Mouse (Mus musculus): ENCODE measurements at regions not wholly inside any gene's neighbourhood (a gene's known extent, or its start where the extent isn't known, plus 50 kb on each side); places are given as distances from the start of the nearest gene placed in this dataset.

DNA sequence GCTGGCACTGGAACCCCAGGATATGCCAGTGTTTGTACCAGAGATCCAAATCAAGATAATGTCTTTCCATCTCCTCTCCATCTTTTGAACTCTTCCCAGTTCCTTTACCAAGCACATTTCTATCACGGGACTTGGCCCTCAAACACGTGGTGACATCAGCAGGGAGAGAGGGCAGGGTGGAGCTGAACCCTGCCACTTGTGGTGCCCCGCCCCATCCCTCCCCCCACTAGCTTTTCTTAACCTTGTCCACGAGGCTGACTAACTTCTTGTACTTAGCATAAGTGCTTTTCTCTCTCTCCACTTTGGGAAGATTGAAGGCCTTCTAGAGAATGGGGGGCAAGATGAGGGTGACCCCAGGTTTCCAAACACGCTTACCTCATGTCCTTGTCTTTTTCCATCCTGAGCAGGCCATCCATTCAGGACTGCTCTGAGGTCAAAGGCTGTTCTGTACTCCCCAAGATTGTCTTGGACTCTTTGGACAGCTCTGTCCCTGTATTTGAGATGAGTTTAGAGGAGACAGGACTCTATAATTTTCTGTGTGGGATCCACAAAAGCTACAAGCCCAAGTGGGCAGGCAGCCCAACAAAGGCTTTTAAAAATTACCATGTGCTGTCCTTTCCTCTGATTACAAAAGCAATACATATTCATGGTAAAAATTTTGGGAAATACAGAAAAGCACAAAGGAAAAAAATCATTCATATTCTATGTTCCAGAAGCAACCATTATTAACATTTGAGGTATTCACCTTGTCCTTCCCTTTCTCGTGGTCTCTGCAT, 192.7 kb upstream of the 4931429L15Rik start:
- no peak for DNase-seq

DNA sequence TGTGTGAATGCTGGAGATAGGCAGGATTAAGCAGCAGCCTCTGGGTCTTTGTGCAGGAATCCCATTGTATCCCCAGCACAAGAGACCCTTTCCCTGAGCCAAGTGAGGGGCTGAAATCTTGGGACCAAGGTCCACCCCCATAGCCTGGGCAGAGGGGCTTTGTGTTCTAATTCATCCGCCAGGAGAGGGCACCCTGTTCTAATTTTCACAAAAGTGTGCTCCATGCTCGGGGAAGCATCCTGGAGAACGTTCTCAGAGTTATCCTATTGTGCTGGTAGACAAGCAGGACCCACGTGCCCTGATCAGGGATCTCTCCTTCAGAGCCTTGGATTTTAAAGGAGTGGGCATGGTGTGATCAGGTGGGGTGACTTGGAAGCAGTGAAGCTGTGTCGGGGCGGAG, 191.5 kb upstream of the 4931429L15Rik start:
- DNase-seq, result peak in 1 of 2 experiments; percentile 34

DNA sequence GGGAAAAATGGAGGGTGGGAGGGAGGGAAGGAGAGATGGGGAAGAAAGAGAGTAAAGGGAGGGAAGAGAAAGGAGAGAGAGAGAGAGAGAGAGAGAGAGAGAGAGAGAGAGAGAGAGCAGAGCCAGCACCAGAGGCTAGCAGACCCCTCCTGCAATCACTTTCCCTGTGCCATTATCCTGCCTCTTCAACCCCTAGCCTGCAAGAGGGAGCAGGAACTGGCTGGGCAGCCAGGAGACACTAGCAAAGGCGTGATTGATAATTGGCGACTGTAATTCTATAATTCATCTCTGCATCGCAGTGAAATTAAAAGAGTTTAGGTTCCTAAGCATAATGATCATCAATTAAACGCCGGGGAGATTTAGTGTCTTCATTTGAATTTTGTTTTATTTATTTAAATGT, 190.1 kb upstream of the 4931429L15Rik start:
- DNase-seq, result no peak

DNA sequence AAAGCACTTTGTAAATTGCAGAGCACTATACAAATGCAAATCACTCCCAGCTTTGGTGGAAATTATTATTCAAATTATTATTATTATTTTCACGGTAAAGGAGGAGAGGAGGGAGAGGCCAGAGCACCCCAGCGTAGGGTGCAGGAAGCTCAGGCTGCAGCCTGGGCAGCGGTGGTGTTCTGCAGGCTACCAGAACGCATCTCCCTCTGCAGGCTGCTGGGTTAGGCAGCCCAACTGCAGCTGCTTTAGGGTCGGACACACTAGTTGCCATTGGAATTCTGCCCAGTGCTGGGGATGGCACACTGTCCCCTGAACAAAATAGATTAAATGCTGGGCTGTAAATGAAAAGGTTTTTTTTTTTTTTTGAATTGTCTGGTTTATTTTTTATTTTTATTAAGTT, 189.7 kb upstream of the 4931429L15Rik start:
- no peak for DNase-seq

DNA sequence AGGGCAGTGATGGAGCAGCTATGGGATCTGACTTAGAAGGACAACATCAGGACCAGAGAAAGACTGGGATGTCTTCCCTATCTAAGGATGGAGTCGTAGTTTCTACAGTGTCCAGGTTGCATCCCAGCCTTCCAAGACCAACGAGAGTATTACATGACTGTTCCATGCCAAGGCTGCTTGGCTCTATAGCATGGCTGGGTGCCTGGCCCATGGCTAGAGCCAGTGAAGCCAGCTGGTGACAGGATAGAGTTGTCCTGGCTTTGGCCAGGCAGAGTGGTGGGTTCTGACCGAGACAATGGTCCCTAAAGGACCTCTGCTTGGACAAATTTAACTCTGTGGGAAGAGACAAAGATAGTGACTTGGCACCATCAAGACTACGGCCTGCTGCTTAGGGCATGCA, 187.2 kb upstream of the 4931429L15Rik start:
- no peak for DNase-seq

DNA sequence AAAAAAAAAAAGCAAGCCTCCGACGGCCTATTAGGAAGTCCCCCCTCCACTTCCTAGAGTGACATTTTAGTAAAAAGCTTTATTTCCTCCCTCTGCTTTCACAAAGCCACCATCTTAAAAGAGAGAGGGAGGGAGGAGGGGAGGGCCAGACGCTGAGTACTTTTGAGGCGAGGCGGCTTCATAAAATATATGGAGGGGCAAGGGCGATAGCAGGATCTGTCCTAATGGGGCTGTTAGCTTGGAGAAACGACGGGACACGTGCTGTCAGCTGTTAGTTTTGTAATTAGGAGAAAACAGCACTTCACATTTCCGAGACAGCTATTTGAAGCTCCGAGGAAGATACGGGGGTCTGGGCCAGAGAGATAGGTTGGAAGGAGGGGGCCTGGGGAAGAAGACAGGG, 184.8 kb upstream of the 4931429L15Rik start:
- DNase-seq, result no peak

DNA sequence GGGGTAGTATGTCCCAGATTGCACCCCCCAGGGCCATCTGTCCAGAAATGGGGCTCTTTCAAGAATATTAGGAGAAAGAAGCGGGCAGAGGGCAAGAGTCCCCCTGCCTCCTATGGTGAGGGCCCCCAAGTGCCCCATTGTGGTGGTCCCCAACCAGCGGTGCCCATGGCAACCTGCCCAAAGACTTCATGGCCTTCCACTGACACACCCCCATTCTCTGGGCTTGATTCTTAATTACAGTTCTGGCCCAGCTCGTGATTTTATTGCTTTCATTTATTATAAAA, 184.3 kb upstream of the 4931429L15Rik start:
- DNase-seq, result no peak

DNA sequence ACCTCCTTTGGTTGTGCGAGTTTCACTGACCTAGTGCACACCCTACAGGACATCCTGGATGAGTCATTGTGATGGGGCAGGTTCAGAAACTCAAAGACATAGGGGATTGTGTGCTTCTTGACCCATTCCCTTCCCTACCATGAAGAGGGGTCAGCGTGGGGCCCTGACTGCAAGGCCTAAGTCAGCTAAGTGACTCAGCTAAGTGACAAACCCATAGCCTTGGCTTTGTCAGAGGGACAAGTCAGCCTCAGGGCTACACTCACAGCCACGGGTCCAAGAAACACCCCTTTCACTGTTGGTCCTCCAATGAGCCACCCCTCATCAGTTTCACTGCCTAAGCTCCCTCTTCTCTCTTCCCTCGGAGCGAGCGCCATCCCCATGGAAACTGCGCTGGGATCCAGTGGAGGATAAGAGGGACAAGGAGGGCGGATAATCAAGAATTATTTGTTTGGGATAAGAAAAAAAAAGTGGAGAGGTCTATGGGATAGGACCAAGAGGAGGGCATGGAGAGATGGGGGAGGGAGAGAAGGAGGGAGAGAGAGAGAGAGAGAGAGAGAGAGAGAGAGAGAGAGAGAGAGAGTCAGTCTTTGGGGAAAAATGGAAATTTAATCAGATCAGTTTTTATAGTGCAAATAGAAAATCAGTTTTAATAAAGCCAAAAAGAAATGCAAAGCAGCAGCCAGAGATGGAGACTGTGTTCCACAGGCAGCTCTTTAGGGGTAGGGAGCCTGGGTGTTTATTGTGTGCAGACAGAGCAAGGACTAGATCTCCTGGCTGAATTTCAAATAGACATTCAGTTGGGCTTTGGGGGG, 183.7 kb upstream of the 4931429L15Rik start:
- no peak for DNase-seq

DNA sequence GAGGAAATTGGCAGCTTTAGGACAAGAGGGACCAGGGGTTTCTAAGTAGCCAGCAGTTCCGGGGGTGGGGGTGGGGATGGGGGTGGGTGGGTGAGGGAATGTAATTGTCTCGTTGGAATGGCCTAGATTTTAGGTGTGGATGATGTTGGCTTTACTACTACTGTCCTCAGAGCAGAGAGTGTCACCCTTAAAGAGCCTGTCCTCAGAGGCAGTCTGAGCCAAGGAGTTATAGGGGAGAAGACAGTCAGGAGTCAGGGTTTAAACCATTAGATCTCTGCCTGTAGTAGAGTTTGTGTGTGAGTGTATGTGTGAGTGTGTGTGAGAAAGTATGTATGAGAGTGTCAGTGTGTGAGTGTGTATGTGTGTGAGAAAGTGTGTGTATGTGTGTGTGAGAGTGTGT, 179.6 kb upstream of the 4931429L15Rik start:
- DNase-seq, result no peak

DNA sequence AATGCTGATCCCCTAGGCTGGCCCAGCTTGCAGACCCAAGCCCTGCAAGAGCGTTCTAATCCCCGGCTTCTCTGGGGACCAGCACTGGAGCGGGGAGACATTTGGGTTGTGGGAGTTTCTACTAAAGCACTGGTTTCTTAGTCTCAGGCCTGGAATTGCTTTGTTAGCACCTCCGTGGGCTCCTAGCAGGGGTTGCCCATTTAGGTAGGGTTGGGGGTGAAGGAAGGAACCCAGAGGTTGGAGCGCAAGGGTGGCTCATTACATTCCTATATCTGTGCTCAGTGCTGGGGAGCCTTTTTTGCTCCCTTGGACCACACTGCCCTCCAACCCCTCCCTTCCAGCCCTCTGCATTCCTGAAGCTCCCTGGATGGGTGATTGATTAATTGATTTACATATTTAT, 179.1 kb upstream of the 4931429L15Rik start:
- no peak for DNase-seq

DNA sequence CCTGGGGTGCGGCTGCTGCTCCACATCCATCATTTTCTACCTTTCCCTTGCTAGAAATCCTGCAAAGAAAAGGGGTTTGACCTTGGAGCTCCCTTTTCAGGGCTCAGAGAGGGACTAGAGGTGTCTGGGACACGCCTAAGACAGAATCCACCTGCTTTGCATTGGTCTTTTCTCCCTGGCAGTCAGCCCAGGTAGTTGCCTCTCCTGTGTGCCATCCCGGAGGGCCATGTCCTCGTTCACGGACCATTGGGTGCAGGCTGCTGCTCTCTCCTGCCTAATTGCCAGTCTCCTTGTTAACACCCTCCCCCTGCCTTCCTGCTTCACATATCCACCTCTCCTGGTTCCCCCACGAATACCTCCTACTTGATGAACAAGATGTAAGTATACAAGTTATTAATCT, 175.5 kb upstream of the 4931429L15Rik start:
- DNase-seq, result no peak

DNA sequence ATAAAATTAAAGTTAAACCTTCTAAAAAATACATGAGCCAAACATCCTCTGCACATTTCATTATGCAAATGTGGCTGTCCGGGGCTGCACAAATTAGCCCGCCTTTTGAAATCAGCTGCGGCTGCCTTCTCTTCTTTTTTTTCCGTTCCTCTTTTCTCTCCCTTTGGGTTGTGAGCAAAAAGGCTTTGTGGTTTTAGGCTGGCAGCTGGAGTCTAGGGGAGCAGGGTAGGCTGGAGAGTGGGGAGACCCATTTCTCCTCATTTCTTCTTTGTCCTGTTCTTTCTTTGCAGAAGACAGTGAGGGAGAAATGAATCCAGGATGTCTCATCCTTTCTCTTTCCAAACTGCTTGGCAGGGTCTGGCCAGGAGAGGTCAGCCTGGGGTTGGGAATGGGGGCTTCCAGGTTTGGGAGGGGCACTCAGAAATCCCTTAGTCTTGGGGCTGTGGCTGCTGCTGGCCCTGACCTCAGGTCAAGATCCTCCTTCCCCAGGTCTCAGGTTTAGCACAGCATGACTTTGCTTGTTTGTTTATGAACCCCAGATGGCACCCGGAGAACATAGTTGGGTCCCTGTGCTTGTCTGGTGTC, 163.2 kb upstream of the 4931429L15Rik start:
- DNase-seq, result no peak

DNA sequence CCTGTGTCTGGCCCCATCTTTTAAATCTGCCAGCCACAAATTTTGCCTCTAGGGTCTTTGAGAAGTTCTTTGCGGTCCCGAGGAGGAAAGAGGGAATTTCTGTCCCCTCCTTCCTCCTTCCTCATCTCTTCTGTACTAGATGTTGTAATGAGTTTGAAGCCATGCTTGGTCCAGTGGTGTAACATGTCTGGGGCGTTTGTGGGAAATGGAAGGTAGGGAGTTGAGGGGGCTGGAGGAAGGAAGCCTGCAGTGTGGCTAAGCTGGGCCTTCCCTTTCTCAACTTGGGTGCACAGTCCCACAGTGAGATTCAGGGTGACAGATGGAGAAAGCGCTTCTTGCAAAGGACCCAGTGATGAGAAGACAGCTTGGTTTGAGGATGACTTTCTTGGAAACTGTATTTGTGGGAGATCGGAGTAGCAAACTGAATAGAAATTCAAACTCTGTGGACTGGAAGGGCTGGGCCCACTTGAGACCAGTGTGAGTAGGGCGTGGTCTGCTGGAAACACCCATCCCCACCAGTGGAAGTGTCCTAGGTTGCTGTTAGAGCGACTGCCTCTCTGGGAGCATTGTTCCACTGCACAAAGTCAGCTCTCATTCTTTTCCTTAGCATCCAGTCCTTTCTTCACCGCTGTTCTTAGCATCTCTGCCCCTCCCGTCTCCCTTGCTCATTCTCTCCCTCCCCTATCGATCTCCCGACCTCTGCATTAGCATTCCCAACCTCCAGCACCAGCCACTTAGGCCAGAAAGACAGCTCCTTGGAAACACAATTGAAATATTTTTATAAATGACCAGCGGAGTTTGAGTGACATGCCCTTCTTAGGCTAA, 162.5 kb upstream of the 4931429L15Rik start:
- no peak for DNase-seq

DNA sequence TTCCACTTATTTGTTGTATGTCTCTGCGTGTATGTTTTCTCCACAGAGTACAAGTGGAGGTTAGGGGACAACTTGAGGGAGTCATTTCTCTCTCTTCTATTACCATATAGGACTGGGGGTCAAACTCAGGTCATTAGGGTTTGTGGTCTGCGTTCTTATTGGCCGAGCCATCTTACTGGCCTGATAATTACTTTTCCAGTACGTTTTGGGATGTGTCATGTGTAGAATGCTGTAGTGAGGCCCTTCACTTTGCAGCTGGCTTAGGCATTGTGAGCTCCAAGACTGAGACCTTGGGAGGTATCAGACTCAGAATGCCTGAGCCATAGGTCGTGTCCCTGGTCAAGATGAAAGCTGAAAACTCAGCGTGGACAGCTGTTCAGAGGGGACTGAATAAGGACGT, 161.7 kb upstream of the 4931429L15Rik start:
- no peak for DNase-seq

DNA sequence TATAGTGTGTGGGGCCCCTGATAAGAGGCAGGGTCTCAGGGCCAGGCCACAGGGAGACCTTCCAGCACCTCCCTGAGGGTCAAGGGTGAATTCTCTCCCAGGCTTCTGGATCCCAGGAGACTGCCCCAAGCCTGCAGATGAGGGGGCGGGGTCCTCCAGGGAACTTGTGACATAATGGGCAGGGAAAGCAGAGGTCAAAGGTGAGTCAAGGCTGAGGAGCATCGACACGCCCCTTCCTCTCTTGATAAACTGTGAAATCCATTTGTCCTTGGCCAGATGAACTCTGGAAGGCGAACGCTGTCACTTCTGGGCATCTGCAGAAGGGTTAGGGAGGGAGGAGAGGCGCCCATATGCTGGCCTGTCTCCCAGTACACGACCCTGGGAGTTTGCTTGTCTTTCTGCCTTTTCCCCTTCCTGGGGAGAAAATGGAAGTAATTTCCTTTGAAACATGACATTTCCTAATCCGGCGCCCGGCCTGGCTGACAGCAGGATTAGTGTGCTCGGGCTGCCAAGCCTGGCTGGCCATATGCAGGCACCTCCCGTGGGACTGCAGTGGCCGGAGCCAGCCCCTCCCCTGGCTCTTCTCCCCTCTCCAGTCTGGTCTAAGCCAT, 160.4 kb upstream of the 4931429L15Rik start:
- DNase-seq, result no peak

DNA sequence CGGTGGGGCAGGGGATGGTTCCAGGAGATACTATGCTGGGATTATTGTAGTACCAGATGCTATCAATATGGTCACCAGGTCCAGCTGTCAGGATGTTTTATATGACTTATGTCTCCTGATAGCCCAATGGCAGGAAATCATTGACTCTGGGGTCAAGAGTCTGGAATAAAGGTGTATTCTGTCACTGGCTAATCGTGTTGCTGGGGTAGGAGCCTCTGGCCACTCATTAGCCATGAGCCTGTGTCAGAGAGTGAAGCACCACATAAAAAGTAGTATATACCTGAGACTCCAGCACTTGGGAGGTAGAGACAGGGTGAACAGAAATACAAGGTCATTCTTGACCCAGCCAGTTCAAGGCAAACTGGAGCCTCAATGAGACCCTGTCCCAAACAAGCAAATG, 158.8 kb upstream of the 4931429L15Rik start:
- DNase-seq, result no peak

DNA sequence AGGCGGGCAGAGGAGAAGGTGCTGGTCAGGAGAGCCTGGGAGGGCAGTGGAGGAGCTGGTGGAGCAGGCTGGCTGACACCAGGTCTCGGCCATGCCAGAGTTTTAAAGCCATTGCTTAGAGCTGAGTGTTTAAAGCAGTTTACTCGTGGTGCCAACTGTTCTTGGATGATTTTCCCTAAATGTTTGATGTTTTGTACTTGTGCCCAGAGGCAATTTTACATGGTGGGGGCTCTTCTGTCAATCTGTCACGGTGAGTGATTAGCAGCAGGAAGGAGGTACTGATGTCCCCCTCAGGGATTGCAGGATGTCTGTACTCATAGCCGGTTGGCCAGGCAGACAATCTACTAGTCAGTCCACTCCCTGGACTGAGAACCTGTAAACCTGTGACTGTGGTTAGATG, 156.7 kb upstream of the 4931429L15Rik start:
- no peak for DNase-seq

DNA sequence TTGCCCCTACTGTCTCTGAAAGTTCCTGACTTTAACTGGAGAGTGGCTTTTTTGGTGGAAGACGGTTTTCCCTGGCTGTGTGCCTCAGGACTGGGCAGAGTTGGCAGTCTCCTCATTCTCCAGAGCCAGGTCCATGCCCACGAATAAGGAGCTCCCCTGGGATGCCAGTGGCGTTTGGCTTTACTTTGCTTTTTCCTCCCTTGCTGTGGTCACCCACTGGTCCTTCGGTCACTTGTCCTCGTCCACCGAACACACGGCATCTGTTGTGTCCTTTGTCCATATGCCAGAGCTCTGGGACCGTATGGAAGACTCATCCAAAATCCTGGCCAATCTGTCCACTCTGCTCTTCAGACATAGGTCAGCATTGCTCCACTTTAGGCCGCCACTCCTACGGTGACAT, 153.9 kb upstream of the 4931429L15Rik start:
- DNase-seq, result no peak

DNA sequence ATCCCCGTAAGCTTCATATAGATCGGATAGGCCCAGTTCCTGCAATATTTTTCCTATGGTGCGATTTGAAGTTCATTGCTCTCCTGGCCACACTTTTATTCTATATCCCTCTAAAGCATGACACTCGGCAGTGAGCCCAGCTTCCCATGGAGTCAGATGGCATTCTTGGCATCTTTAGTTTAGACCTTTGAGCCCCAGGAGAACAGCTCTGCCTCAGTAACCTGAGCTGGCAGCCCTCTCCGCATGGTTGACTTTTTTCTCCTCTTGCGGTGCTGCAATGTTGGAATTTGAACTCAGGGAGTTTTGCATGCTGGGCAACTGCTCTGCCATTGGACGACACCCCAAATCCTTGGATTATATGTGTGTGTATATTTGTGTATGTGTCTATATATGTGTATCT, 149.7 kb upstream of the 4931429L15Rik start:
- DNase-seq, result no peak

DNA sequence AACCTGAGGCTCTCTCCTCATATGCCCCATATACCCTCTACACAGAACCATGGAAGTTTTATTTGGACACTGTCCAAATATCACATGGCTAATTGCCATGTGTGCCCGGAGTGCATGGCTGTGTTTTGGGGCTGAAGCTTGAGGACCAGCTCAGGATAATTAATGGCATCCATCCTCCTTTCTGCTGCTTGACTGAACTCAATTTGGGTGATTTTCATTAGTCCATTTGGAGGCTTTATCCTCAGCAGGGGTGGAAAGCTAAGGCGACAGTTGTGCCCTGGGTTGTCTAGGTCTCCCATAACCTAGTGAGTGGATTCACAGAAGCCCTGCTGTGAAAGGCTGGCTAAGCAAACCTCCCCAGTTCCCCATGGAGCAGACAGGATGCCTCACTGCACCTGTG, 148.5 kb upstream of the 4931429L15Rik start:
- no peak for DNase-seq

DNA sequence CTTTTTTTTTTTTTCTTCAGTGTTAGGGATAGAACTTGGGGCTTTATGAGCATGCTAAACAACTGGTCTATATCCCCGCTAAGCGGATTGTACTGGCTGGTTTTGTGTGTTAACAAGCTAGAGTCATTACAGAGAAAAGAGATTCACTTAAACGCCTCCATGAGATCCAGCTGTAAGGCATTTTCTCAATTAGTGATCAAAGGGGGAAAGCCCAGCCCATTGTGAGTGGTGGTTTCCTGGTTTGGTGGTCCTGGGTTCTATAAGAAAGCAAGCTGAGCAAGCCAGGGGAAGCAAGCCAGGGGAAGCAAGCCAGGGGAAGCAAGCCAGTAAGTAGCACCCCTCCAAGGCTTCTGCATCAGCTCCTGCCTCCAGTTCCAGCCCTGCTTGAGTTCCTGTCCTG, 147.9 kb upstream of the 4931429L15Rik start:
- DNase-seq, result no peak

DNA sequence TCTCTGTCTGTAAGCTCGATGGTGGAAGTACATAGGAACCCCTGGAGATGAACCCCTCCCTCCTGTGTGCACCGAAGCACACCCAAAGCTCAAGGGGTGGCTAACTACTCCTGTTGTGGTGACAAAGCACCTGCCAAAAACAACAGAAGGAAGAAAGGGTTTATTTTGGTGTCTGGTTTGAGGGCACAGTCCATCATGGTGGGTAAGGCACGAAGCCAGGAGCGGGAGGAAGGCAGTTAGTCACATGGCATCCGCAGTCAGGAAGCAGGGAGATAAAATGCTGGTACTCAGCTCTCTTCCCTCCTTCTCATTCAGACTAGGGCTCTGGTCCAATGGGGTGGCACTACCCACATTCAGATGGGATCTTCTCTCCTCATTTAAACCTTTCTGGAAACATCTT, 142.9 kb upstream of the 4931429L15Rik start:
- DNase-seq, result no peak

DNA sequence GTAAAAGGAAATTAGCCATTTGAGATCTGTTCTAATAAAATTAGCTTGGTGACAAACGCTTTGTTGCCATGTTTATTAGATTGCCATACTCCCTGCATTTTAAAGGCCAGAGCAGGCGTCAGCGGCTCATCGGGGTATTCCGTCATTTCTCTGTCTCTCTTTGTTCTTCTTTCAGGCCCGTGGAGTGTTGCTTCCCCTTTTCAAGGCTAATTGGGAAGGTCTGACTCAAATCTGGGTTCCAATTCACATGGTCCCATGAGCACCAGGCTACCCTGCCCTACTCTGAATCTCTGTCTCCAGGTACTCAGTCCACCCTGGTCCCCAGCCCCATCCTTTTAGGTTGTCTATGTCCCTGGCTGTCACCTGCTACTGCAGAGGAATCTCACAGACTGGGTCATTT, 138.2 kb upstream of the 4931429L15Rik start:
- DNase-seq, result no peak
